ENCODE assay signal across 8 mouse cellular contexts in the genomic region with DNA sequence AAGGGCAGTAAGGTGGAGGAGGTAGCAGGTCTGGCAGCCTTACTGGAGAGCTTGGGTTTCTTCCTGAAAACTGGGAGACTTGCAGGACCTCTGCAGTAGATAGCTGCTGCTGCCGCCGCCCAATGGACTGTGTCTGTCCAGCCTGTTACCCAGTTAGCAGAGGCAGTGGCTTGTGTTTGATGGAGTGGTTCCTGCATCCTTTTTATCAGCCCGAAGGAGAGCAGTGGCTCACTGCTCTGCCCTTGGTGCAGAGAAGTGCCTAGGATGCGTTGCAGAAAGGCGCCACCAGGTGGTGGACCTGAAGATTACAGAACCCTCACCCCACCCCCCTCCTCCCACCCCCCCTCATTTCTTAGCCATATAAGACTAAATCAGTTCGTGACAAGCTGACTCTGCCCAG. TPM values are rescaled to one million over a fixed set of nuclear protein-coding genes. Genes with fewer than 3 reads are reported as not detected.
DNase-seq lines count a peak whose midpoint lies in the region; ATAC-seq lines count a peak whose summit lies in the region.

No protein-coding gene starts in this region.

- H3K9ac ChIP-seq in forebrain, embryonic 11.5 days (ENCODE audit: low read length), result no peak overlapping the region
- H3K9ac ChIP-seq in forebrain, embryonic 12.5 days, result no peak overlapping the region
- H3K9ac ChIP-seq in limb, embryonic 11.5 days (ENCODE audit: low read length), result no peak overlapping the region

- no peak overlapping the region for H3K4me2 ChIP-seq in forebrain, embryonic 11.5 days (ENCODE audit: low read depth, low read length, severe bottlenecking)
- H3K4me2 ChIP-seq in forebrain, embryonic 12.5 days, result no peak overlapping the region
- H3K4me2 ChIP-seq in limb, embryonic 11.5 days (ENCODE audit: low read depth, severe bottlenecking), result no peak overlapping the region

- ATAC-seq in forebrain, embryonic 11.5 days (replicated peaks; ENCODE audit: low FRiP score), result no peak
- ATAC-seq in forebrain, embryonic 12.5 days (ENCODE audit: low FRiP score), result no peak
- ATAC-seq in limb, embryonic 11.5 days (ENCODE audit: insufficient number of reproducible peaks, low FRiP score, low TSS enrichment, low read depth), result no peak

- H3K9me3 ChIP-seq in forebrain, embryonic 11.5 days (ENCODE audit: control insufficient read depth, low read length), result no peaks in the 10 kb centered on the region
- no peaks in the 10 kb centered on the region for H3K9me3 ChIP-seq in forebrain, embryonic 12.5 days
- H3K9me3 ChIP-seq in limb, embryonic 11.5 days (ENCODE audit: control insufficient read depth, low read length), result no peaks in the 10 kb centered on the region

- H3K36me3 ChIP-seq in forebrain, embryonic 11.5 days (ENCODE audit: control insufficient read depth, insufficient read depth, low read length), result no peaks in the 10 kb centered on the region
- H3K36me3 ChIP-seq in forebrain, embryonic 12.5 days (replicated peaks), result 0 out of 2 replicates have a peak, but pooled peaks cover 4% of the 10 kb centered on the region
- no peaks in the 10 kb centered on the region; the same call in 1 of the 2 replicates for H3K36me3 ChIP-seq in limb, embryonic 11.5 days (ENCODE audit: control insufficient read depth, insufficient read depth, low read length)

- WGBS in forebrain, embryonic 11.5 days, result 28% methylated on average over 6 of the region's 6 CpGs
- 16% methylated on average over 6 of the region's 6 CpGs for WGBS in forebrain, embryonic 12.5 days
- WGBS in limb, embryonic 11.5 days, result 16% methylated on average over 6 of the region's 6 CpGs

- no peaks in the 10 kb centered on the region for H3K27me3 ChIP-seq in forebrain, embryonic 11.5 days (ENCODE audit: control insufficient read depth, insufficient read depth, low read length)
- no peaks in the 10 kb centered on the region for H3K27me3 ChIP-seq in forebrain, embryonic 12.5 days
- no peaks in the 10 kb centered on the region for H3K27me3 ChIP-seq in limb, embryonic 11.5 days (ENCODE audit: control insufficient read depth, insufficient read depth, low read length)

- H3K4me3 ChIP-seq in forebrain, embryonic 11.5 days (ENCODE audit: low read depth, low read length), result no peak overlapping the region
- no peak overlapping the region for H3K4me3 ChIP-seq in forebrain, embryonic 12.5 days (replicated peaks)
- no peak overlapping the region for H3K4me3 ChIP-seq in limb, embryonic 11.5 days (ENCODE audit: low read depth, low read length)

- H3K4me1 ChIP-seq in forebrain, embryonic 11.5 days (replicated peaks; ENCODE audit: control insufficient read depth, insufficient read depth, low read length), result peaks cover 12% of the 10 kb centered on the region; the same call in 1 of the 2 replicates
- peaks cover 31% of the 10 kb centered on the region for H3K4me1 ChIP-seq in forebrain, embryonic 12.5 days
- peaks cover 19% of the 10 kb centered on the region for H3K4me1 ChIP-seq in limb, embryonic 11.5 days (ENCODE audit: control insufficient read depth, insufficient read depth, low read length)

- no peak overlapping the region for H3K27ac ChIP-seq in forebrain, embryonic 11.5 days (ENCODE audit: low read depth, low read length)
- H3K27ac ChIP-seq in forebrain, embryonic 12.5 days, result no peak overlapping the region
- no peak overlapping the region for H3K27ac ChIP-seq in limb, embryonic 11.5 days (replicated peaks; ENCODE audit: low read depth, low read length)

- peak; percentile 77 for DNase-seq in forebrain, embryonic 11.5 days (ENCODE audit: low spot score)
- peak; percentile 60 for DNase-seq in 3T3-L1 (ENCODE audit: low read depth, low spot score)
- peak; percentile 71 to 84 for DNase-seq in adrenal gland, postnatal 36 days
- peak; percentile 69 for DNase-seq in gastrocnemius, adult 18-20 months (ENCODE audit: low spot score)
- DNase-seq in limb, embryonic 11.5 days (ENCODE audit: low spot score), result peak; percentile 64
- DNase-seq in naive thymus-derived CD4-positive, alpha-beta T cell, adult 2 months (ENCODE audit: low read depth), result peak; percentile 89
- DNase-seq in urinary bladder, postnatal 25 days (ENCODE audit: low spot score), result peak; percentile 60

RNA-seq across cellular contexts. Expression of gene Stk40, which starts 10.2 kb away (rescaled TPM):
- 37.4 and 37.5 TPM in 2 replicates for polyA plus RNA-seq in forebrain, embryonic 11.5 days (2014; fragmentation: Nextera tagmentation; extraction: Ambion mirVana)
- 42.8 and 48.5 TPM in 2 replicates for polyA plus RNA-seq in forebrain, embryonic 12.5 days (2016; fragmentation: Nextera tagmentation; extraction: Ambion mirVana)
- total RNA-seq in adrenal gland, postnatal 36 days (2021), result 10 to 100 TPM; 52.4 to 63.1 TPM
- total RNA-seq in gastrocnemius, adult 18-20 months (2021), result 100 to 1,000 TPM; 113 to 127 TPM
- polyA plus RNA-seq in limb, embryonic 11.5 days (2014; fragmentation: Nextera tagmentation; extraction: Ambion mirVana), result 27.8 and 30.4 TPM in 2 replicates

RNA-seq across cellular contexts. Expression of gene Lsm10, which starts 17.5 kb away (rescaled TPM):
- 43.0 and 44.4 TPM in 2 replicates for polyA plus RNA-seq in forebrain, embryonic 11.5 days (2014; fragmentation: Nextera tagmentation; extraction: Ambion mirVana)
- 41.9 and 46.6 TPM in 2 replicates for polyA plus RNA-seq in forebrain, embryonic 12.5 days (2016; fragmentation: Nextera tagmentation; extraction: Ambion mirVana)
- total RNA-seq in adrenal gland, postnatal 36 days (2021), result 10 to 100 TPM; 21.8 to 40.1 TPM
- 10 to 100 TPM in 1 of 2 experiments, 1 to 10 TPM in 1; 7.4 to 10.8 TPM for total RNA-seq in gastrocnemius, adult 18-20 months (2021)
- 39.0 and 44.8 TPM in 2 replicates for polyA plus RNA-seq in limb, embryonic 11.5 days (2014; fragmentation: Nextera tagmentation; extraction: Ambion mirVana)

RNA-seq across cellular contexts. Expression of gene Eva1b, which starts 33.6 kb away (rescaled TPM):
- 18.6 and 19.0 TPM in 2 replicates for polyA plus RNA-seq in forebrain, embryonic 11.5 days (2014; fragmentation: Nextera tagmentation; extraction: Ambion mirVana)
- polyA plus RNA-seq in forebrain, embryonic 12.5 days (2016; fragmentation: Nextera tagmentation; extraction: Ambion mirVana), result 13.1 and 15.9 TPM in 2 replicates
- total RNA-seq in adrenal gland, postnatal 36 days (2021), result 10 to 100 TPM; 24.1 to 29.0 TPM
- 1 to 10 TPM; 2.1 to 3.3 TPM for total RNA-seq in gastrocnemius, adult 18-20 months (2021)
- 64.3 and 70.3 TPM in 2 replicates for polyA plus RNA-seq in limb, embryonic 11.5 days (2014; fragmentation: Nextera tagmentation; extraction: Ambion mirVana)

RNA-seq across cellular contexts. Expression of gene Sh3d21, which starts 49.3 kb away (rescaled TPM):
- 1.6 TPM in 2 replicates for polyA plus RNA-seq in forebrain, embryonic 11.5 days (2014; fragmentation: Nextera tagmentation; extraction: Ambion mirVana)
- polyA plus RNA-seq in forebrain, embryonic 12.5 days (2016; fragmentation: Nextera tagmentation; extraction: Ambion mirVana), result 0.96 and 1.5 TPM in 2 replicates
- total RNA-seq in adrenal gland, postnatal 36 days (2021), result 1 to 10 TPM; 2.9 to 3.8 TPM
- under 1 TPM; 0.62 to 0.83 TPM for total RNA-seq in gastrocnemius, adult 18-20 months (2021)
- polyA plus RNA-seq in limb, embryonic 11.5 days (2014; fragmentation: Nextera tagmentation; extraction: Ambion mirVana), result 5.4 and 5.5 TPM in 2 replicates

RNA-seq across cellular contexts. Expression of gene Oscp1, which starts 55.6 kb away (rescaled TPM):
- 26.3 and 27.8 TPM in 2 replicates for polyA plus RNA-seq in forebrain, embryonic 11.5 days (2014; fragmentation: Nextera tagmentation; extraction: Ambion mirVana)
- polyA plus RNA-seq in forebrain, embryonic 12.5 days (2016; fragmentation: Nextera tagmentation; extraction: Ambion mirVana), result 26.8 and 32.2 TPM in 2 replicates
- 10 to 100 TPM in 1 of 2 experiments, 1 to 10 TPM in 1; 9.7 to 15.2 TPM for total RNA-seq in adrenal gland, postnatal 36 days (2021)
- 1 to 10 TPM; 3.1 TPM for total RNA-seq in gastrocnemius, adult 18-20 months (2021)
- polyA plus RNA-seq in limb, embryonic 11.5 days (2014; fragmentation: Nextera tagmentation; extraction: Ambion mirVana), result 20.1 and 21.4 TPM in 2 replicates
